Mouse (Mus musculus) stomach, postnatal 0 days (tissue): ENCODE measurements around the gene Gramd4. TPM values are rescaled to one million over a fixed set of nuclear protein-coding genes. Genes with fewer than 3 reads are reported as not detected.
"Not testable (repeated sequence)": the region's sequence is repeated elsewhere in the genome, so short reads cannot be mapped to it uniquely, and the experiment has no call there.

Source experiments
- ATAC-seq: fragments of 200-750 bp; cut with Nextera tagmentation; 2 replicates; pipeline ENCODE4 v1.8.0; 2017; ENCODE audit not compliant: low FRiP score, low TSS enrichment
- DNase-seq: peaks from one replicate; pipeline ENCODE4 v3.0.0-alpha.2; 2016; ENCODE audit warnings: low spot score
- H3K27ac ChIP-seq: fragments of 300-500 bp; sonication (generic); replicated peaks from 2 replicates; pipeline ENCODE4 v1.5.1; 2014; ENCODE audit warnings: mild to moderate bottlenecking, control low read depth
- H3K27me3 ChIP-seq: fragments of 300-500 bp; sonication (generic); 2 replicates; pipeline ENCODE4 v1.6.1; 2014; ENCODE audit warnings: low read length; ENCODE audit not compliant: control insufficient read depth, insufficient read depth
- H3K36me3 ChIP-seq: fragments of 300-500 bp; sonication (generic); 2 replicates; pipeline ENCODE4 v1.6.1; 2014; ENCODE audit warnings: low read length, mixed read lengths; ENCODE audit not compliant: control insufficient read depth, insufficient read depth
- H3K4me1 ChIP-seq: fragments of 300-500 bp; sonication (generic); replicated peaks from 2 replicates; pipeline ENCODE4 v1.6.1; 2014; ENCODE audit warnings: antibody characterized with exemption; ENCODE audit not compliant: control insufficient read depth, insufficient read depth
- H3K4me2 ChIP-seq: fragments of 300-500 bp; sonication (generic); replicated peaks from 2 replicates; pipeline ENCODE4 v1.6.1; 2014; ENCODE audit warnings: low read depth, mild to moderate bottlenecking, control low read depth, moderate library complexity
- H3K4me3 ChIP-seq: fragments of 300-500 bp; sonication (generic); 2 replicates; pipeline ENCODE4 v1.5.1; 2014; ENCODE audit warnings: low read depth, low read length, control low read depth
- H3K9ac ChIP-seq: fragments of 300-500 bp; sonication (generic); 2 replicates; pipeline ENCODE4 v1.6.1; 2014; ENCODE audit warnings: mild to moderate bottlenecking, low read length, control low read depth, mixed read lengths
- H3K9me3 ChIP-seq: fragments of 300-500 bp; sonication (generic); 2 replicates; pipeline ENCODE4 v1.6.1; 2016; ENCODE audit warnings: low read length; ENCODE audit not compliant: control insufficient read depth
- CTCF ChIP-seq: IDR thresholded peaks from 2 replicates; pipeline ENCODE4 v1.5.1; 2016; ENCODE audit warnings: antibody characterized with exemption, low read depth, mild to moderate bottlenecking, moderate library complexity
- EP300 ChIP-seq: optimal IDR thresholded peaks from 2 replicates; pipeline ENCODE3; 2016; ENCODE audit warnings: antibody characterized with exemption
- WGBS: fragments of 180-500 bp; shearing (Covaris S2); extraction: QIAGEN DNeasy Blood & Tissue Kit; methylation state at CpG from one replicate; pipeline ENCODE4 v1.1.7; 2014; 5-methylcytosine and 5-hydroxymethylcytosine counted together
- polyA plus RNA-seq: library from polyadenylated mRNA; unstranded; fragments of >200 nt; fragmentation: Nextera tagmentation; extraction: Ambion mirVana; gene quantifications from 2 replicates; pipeline ENCODE4 v1.2.1, GENCODE M21; 2015

Gramd4 gene
- polyA plus RNA-seq, 1 experiment from 2014 or later, result 11.1 TPM

DNA sequence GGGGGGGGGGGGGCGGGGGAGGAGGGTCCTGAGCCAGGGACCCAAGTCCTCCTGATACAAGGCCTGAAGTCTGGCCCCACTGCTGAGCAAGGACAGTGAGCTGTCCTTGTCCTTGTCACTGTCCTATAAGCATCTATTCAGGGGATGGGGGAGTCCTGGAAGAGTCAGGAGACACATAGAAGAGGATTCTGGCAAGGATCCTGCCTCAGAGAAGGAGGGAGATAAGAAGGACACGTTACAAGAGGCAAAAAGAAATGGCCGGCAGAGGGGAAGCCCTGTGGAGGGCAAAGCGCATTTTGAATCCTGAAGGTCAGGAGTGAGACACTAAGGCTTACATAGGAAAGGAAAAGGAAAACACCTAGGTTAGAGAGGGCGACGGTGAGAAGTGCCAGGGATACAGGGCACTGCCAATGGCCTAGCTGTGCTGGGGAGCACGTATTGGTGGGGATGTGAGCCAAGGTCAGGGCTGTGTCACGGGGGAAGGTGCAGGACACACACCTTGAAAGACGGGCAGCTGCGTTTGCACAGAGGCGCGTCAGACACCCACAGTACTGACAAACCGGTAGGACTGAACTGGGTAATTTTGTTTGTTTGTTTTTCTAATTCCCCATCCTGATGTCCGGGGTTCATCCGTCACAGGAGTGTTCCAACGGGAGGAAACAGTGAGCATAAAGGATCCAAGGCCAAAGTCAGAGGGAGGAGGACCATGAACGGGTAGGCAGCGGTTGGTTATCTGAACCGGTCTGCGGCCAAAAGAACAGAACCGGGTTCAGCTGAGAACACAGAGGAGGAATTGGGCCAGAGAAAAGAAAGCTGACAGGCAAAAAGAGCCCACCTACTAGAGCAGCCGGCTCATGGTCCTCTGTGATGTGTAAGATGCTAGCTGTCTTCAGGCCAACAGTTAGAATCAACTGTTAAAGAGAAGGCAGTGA, 119.5 kb downstream of the Gramd4 start:
- 67% methylated on average over 21 of the region's 22 CpGs for WGBS
- ATAC-seq, result no peak
- DNase-seq, result no peak
- Histone ChIP-seq H3K9me3 (no peaks in the 10 kb centered on the region), H3K4me3 (no peak overlapping the region), H3K4me2 (no peak overlapping the region), H3K27ac (no peak overlapping the region), H3K27me3 (no peaks in the 10 kb centered on the region), H3K9ac (no peak overlapping the region), H3K4me1 (0 out of 2 replicates have a peak, but pooled peaks cover 7% of the 10 kb centered on the region), H3K36me3 (no peaks in the 10 kb centered on the region)
- TF ChIP-seq CTCF (no peak), EP300 (no peak)

DNA sequence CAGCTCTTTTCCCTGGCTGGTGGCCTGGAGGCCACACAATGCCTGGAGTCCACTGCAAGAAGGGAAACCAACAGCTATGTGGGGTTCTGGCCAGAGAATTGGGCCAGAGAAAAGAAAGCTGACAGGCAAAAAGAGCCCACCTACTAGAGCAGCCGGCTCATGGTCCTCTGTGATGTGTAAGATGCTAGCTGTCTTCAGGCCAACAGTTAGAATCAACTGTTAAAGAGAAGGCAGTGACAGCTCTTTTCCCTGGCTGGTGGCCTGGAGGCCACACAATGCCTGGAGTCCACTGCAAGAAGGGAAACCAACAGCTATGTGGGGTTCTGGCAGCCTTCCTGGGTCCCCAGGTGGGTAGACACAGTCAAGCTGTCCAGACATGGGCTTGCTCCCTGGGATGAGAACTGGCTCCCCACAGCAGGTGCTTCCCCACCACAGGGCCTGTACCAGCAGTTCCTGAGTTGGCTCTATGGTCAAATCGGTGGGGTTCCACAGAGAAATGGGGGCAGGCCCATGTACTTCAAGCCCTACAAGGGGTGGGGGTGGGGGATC, 120.3 kb downstream of the Gramd4 start:
- not testable (repeated sequence) for H3K4me1 ChIP-seq, H3K4me2 ChIP-seq, DNase-seq, H3K9ac ChIP-seq, H3K36me3 ChIP-seq, H3K27me3 ChIP-seq, H3K27ac ChIP-seq, ATAC-seq, H3K4me3 ChIP-seq, H3K9me3 ChIP-seq
- 86% methylated on average over 2 of the region's 2 CpGs for WGBS

DNA sequence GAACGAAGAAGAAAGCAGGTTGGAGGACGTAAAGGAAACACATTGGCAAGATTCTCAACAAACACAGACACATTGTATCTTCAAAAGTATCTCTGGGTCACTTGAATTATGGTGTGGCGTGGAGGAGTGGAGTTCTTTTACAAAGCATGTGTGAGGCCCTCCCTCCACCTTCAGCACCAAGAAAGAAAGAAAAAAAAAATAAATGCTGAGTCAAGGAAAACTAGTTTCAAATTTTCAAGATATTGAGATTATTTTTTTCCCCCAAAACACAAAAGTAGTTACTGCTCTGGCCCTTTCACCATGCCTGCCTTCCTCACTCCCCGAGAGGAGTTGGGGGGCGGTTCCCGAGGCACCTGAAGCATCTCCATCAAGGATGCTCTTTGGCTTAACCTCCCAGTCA, 121.1 kb downstream of the Gramd4 start:
- no peak overlapping the region for H3K4me2 ChIP-seq
- TF ChIP-seq CTCF (no peak), EP300 (no peak)
- 90% methylated on average over 6 of the region's 6 CpGs for WGBS

DNA sequence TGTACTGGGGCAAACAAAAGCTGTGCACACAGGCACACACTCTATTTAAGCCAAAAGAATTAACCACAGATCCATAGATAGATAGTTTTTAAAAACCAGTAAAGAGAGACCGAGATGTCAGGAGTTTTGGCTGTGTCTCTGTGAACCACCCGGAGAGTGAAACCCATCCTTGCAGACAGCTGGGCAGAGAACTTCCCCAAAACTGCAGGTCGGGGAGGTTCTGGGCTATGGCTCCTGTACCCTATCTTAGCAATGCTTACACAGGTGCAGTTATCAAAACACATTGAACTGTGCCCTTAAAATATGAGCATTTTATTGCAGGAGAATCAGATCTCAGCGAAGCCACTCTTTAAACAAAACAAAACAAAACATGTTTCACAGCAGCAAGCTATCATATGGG, 122.9 kb downstream of the Gramd4 start:
- Histone ChIP-seq H3K4me2 (no peak overlapping the region), H3K9ac (no peak overlapping the region), H3K27me3 (no peaks in the 10 kb centered on the region), H3K36me3 (no peaks in the 10 kb centered on the region), H3K4me1 (peaks cover 6% of the 10 kb centered on the region; the same call in 1 of the 2 replicates), H3K4me3 (no peak overlapping the region), H3K9me3 (no peaks in the 10 kb centered on the region), H3K27ac (no peak overlapping the region)
- ATAC-seq, result no peak
- WGBS, result 47% methylated on average over 4 of the region's 4 CpGs
- DNase-seq, result no peak
- TF ChIP-seq EP300, result no peak
- no peak for TF ChIP-seq CTCF

More for the DNA sequence above, 121.1 kb downstream of the Gramd4 start:
- H3K4me1 ChIP-seq, result 0 out of 2 replicates have a peak, but pooled peaks cover 8% of the 10 kb centered on the region
- H3K9ac ChIP-seq, result no peak overlapping the region
- H3K27me3 ChIP-seq, result no peaks in the 10 kb centered on the region
- ATAC-seq, result no peak
- H3K36me3 ChIP-seq, result no peaks in the 10 kb centered on the region
- DNase-seq, result no peak
- no peaks in the 10 kb centered on the region for H3K9me3 ChIP-seq
- H3K4me3 ChIP-seq, result no peak overlapping the region
- H3K27ac ChIP-seq, result no peak overlapping the region

DNA sequence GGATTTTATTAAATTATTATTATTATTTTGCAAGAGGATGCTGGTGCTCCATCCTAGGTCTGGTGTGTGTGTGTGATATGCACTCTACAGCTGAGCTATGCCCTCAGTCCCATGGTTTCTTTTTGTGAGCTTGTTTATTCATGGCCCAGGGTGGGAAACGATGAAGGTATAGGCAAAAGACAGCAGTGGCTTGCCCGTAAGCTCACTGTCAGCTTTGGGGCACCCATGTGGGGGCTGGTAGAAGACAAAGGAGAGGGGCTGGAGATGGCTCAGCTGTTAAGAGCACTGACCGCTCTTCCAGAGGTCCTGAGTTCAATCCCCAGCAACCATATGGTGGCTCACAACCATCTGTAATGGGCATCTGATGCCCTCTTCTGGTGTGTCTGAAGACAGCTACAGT, 123.8 kb downstream of the Gramd4 start:
- not testable (repeated sequence) for H3K4me2 ChIP-seq, H3K4me3 ChIP-seq, H3K27me3 ChIP-seq, ATAC-seq, H3K36me3 ChIP-seq, H3K9ac ChIP-seq, H3K27ac ChIP-seq, H3K4me1 ChIP-seq, DNase-seq, H3K9me3 ChIP-seq
- WGBS, result 97% methylated on average over 3 of the region's 3 CpGs

DNA sequence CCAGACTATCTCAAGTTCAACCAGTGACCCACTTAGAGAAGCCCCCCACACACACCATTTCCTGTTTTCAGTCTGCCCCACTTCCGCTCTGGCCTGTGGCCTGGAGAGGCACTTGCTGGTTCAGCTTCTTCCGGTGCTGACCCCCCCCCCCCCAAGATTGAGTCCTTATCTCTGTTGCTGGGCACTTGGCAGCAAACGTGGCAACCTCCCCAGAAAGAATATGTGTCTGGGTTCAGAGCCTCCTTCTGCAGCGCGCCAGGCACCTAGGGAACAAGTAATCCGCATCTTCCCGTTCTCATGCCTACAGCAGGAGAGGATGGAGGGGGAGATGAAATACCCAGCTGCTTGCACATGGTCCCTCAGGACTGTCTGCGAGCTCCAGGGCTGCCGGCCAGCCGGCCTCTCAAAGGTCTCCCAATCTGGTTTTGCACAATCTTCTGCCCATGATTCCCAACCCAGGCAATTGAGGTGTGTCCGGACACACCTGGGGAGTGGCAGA, 124.5 kb downstream of the Gramd4 start:
- TF ChIP-seq CTCF (no peak), EP300 (no peak)
- DNase-seq (peak; percentile 57), ATAC-seq (no peak)
- WGBS, result 36% methylated on average over 11 of the region's 11 CpGs
- Histone ChIP-seq H3K27me3 (no peaks in the 10 kb centered on the region), H3K9ac (no peak overlapping the region), H3K4me3 (no peak overlapping the region), H3K9me3 (no peaks in the 10 kb centered on the region), H3K27ac (peak overlapping the region; percentile 9; the same call in 1 of the 2 replicates), H3K4me1 (peaks cover 6% of the 10 kb centered on the region; the same call in 1 of the 2 replicates), H3K36me3 (no peaks in the 10 kb centered on the region), H3K4me2 (0 out of 2 replicates have a peak overlapping the region, but pooled peaks have one; percentile 8)
